Mouse (Mus musculus) brain, embryonic 14.5 days (tissue): ENCODE results near the gene Ang6. TPM values are rescaled to one million over a fixed set of nuclear protein-coding genes. Genes with fewer than 3 reads are reported as not detected.
"Not testable (repeated sequence)": the region's sequence is repeated elsewhere in the genome, so short reads cannot be mapped to it uniquely, and the experiment has no call there.

ENCODE experiments used
- DNase-seq: peaks from one replicate; pipeline ENCODE4 v3.0.0-alpha.2; 2011; ENCODE audit warnings: low read depth
- CTCF ChIP-seq: fragments of 200-500 bp; IDR thresholded peaks from 2 replicates; pipeline ENCODE4 v1.5.1; 2012; ENCODE audit warnings: inconsistent platforms, mild to moderate bottlenecking, moderate library complexity, borderline replicate concordance; ENCODE audit not compliant: insufficient read depth, insufficient read length; ENCODE audit errors: extremely low read depth
- POLR2A ChIP-seq: fragments of 200-500 bp; IDR thresholded peaks from 2 replicates; pipeline ENCODE4 v1.6.1; 2012; ENCODE audit warnings: mild to moderate bottlenecking, inconsistent platforms, borderline replicate concordance; ENCODE audit not compliant: poor library complexity, insufficient read depth, insufficient read length, severe bottlenecking; ENCODE audit errors: extremely low read depth
- polyA plus RNA-seq: library from polyadenylated mRNA; depleted of rRNA; stranded (reverse); fragments of >200 nt; gene quantifications from 2 replicates; pipeline ENCODE4 v1.2.3, GENCODE M21; 2012; rRNA removed

The Ang6 gene
- polyA plus RNA-seq, result not detected in 2 replicates

DNA sequence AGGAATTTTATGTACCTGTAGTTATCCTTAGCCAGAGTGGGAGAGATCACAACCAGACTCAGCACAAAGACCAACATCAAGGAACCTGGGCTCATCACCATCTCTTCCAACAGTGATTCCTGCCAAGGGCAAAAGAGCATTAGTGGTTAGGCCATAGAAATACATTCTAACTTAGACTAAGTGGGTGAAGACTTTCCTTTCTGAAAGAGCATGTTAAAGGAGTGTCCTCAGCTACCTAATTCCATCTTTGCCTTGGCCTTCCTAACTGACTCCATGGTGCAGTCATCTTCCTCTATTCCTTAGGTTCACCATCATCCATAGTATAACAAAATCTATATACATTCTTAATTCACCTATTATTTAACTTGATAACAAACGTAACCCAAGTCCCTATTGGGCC, at the start of gene Ang6:
TSS of gene Ang6 (minus strand) at position 101 of the 400 bp plus-strand sequence.
- no peak for DNase-seq
- TF ChIP-seq POLR2A (no peak), CTCF (no peak)

DNA sequence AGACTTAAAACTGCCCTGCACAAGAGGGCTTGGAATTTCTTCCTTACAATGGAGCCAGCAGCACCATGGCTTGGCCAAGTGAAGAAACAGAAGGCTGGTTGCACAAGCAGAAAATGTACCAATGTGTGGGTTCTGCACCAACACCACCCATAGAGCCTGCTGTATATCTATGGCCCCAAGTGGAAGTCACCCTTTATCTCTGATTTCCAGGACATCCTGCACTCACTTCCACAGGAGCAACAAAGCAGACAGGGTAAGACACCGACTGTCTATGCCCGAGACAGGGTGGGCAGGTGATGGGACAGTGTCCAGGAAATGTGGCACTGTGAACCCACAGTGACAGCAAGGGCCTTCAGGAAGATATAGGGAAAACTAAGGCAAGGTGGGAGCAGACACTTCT, 44.5 kb upstream of the Ang6 start:
- DNase-seq, result not testable (repeated sequence)

DNA sequence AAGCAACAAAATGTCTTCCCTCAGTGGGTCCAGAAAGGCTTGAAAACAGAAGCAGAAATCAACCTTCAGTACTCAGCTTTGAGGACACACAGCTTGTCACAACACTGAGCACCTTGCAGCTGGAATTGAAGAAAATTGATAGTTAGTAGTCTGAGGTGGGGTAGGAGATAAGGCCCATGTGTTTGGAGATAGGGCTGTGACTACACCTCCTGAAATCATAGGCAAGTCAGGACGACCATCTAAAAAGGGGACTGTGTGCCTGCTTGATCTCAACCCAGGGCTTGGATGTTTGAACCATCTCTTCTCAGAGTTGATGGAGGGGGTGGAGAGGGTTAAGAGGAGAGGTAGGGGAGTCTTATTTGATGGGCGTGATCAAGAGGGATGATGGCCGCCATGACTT, 29.8 kb upstream of the Ang6 start:
- not testable (repeated sequence) for DNase-seq

DNA sequence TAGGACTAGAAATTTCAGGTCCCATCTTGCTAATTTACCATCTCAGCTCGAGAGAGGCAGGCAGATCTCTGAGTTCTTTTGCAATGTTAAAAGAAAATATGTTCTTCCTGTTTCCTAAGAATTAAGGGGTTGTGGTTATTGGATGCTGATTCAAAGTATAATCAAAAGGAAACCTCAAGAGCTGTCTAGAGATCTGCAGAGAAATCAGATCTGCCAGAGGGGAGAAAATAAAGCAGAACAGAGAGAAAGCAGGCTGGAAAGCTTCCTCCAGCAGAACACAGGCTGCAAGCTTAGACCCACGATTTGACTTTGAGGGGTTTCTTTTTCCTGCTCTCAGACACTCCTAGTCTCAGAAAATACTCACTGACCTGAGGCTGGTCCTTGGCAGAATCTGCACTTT, 7.6 kb upstream of the Ang6 start:
- not testable (repeated sequence) for DNase-seq

- DNase-seq, result not testable (repeated sequence)
Observed at GRCm38 (mm10) chr14:44008021-44008420, 6.0 kb upstream of the Ang6 start.

DNA sequence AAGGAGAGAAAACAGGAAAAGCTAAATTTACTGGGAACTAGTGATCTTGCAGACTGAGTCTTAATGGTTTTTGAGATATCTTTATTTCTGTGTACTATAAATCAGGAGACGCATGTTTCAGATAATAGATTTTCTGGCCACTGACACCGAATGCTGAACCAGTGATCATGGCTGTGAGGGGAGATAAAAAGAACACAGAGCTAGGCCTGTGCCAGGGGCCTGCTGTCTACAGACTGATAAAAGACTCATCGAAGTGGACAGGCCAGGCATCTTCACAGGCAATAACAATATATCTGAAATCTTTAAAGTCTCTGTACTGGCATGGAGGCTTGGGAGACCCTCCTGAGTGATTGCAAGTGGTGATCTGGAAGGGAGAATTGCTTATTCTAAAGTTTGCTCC, 469 bp downstream of the Ang6 start:
- no peak for TF ChIP-seq CTCF
- TF ChIP-seq POLR2A, result no peak
- no peak for DNase-seq

DNA sequence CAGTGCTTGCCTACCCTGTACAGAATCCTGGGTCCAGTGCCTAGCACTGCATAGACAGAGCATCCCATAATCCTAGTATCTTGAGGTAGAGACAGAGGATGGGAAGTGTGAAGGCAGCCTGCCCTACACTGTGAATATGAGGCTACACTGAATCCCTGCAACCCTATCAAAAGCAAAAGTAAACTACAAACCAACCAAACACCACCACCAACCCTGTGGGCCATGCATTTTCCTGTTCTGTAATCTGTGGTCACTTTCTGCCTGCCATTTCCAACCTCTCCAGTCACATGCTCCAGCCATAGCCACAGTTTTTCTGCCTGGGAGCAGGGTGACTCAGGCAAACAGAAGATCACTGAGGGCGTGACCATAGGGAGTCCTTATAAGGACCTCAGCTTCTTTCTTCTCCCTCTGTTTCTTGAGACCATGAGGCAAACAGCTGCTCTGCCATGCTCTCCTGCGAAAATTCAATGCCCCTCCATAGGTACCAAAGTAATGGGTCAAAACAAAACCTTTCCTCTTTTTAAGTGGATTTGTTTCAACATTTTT, 3.5 kb downstream of the Ang6 start:
- DNase-seq, result not testable (repeated sequence)

DNA sequence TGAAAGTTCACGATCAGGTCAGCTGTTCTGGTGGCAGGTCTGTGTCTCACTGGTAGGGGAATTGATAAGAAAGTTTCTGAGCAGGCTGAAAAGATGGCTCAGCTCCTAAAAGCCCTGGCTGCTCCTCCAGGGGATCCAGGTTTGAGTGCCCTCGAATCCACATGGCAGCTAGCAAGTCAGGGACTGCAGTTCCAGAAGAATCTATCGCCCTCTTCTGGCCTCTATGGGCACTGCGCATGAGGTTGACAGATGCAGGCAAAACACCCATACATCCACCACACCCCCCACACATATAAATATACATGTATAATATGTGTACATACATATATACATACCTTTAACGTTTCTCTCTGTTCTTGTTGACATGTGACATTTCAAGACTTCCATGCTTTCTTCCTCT, 14.7 kb downstream of the Ang6 start:
- DNase-seq, result peak; percentile 49
- peak; percentile 66; the same call in 1 of the 2 replicates for TF ChIP-seq CTCF

DNA sequence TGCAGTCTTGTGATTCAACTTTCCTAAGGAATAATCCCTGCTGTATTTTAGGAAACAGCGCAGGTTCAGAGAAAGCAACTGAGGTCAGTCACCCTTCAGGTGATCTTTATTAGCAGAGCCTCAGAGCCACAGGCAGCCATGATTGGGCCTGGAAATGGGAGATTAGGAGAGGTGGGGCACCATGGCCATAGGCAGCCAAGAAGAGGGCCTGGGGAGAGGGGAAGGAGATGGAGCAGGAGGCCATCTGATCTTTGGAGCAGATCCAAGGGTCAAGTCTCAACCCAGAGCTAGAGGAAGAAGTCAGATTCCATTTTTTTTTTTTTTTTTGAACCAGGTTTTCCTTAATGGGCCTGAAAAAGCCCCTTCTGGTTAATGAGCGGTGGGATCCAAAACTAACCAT, 15.9 kb downstream of the Ang6 start:
- TF ChIP-seq CTCF (no peak), POLR2A (no peak)
- no peak for DNase-seq

DNA sequence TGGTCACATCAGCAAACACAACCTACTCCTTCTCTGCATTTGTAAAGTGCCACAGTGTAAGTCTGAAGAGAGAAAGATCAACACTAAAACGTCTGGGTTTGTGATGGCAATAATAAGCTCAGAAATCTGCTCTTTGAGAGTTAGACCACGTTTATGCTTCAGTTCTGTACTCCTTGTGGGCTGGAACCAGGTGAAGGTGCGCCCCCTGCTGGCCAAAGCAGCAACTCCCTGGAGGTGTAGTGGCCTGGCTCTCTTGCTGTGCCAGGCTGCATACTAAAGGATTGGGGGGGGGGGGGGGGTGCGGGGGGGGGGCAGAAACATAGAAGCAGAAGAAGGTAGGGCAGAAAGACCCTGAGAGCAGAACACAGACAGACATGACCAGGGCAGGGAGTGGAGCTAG, 18.2 kb downstream of the Ang6 start:
- DNase-seq, result peak; percentile 66
- TF ChIP-seq CTCF (peak; percentile 68), POLR2A (no peak)

DNA sequence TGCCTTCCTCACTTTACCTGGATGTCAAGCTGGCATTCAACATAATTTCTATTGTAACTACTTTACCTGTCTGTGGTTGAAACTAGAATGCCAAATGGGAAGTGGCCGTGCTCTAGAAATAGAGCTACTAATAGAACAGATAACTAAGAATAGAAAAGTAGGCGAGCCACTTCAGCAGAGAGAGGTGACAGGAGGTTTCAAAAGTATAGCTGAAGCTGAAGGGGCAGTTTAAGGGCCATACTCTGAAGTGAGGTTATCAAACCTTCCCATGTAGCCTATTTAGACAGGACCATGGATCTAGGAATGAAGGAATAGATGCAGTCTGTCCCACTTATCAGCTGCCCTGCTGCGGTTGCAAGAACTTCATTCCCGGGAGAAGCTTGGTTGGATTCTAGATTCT, 18.6 kb downstream of the Ang6 start:
- no peak for DNase-seq
- no peak for TF ChIP-seq POLR2A
- TF ChIP-seq CTCF, result no peak

DNA sequence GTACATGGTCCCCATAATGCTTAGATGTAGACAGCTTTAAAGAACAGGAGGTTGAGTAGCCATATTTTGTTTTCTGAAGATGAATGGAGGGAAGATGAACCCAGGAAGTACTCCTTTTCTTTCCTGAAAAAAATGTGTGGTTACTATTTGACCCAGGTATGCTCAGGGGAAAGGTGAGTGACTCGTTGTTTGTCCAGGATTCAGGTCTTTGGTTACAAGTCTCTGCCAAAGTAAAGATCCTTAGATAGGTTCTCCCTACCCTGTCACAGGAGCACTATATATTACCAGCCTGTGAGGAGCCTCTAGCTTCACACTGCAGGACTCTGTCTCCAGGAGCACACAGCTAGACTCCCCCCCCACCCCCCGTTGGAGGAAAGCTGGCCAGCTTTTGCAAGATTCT, 45.3 kb downstream of the Ang6 start, which contains the start of gene Ang5:
TSS of gene Ang5 (plus strand) at position 301 of the 400 bp plus-strand sequence.
- not testable (repeated sequence) for DNase-seq

DNA sequence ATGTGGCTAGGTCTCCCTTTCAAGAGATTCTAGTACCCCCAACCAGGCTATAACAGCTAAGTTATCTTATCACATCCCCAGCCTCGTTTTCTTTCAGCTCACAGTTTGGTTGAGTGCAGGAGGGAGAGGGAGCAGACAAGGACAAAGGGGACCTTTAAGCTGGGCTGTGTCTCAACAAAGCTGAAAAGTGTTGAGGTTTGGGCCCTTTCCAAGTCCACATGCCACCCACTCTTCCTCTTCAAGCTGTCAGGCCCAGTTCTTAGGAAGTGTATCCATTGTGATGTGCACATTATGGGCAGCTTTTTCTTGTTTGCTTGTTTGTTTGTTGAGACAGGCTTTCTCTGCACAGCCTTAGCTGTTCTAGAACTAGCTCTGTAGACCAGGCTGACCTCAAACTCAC, 47.0 kb downstream of the Ang6 start:
- DNase-seq, result not testable (repeated sequence)

- not testable (repeated sequence) for DNase-seq
Observed at GRCm38 (mm10) chr14:43953382-43953781, 48.7 kb downstream of the Ang6 start.

Other genes with a start within 250 kb of the Ang6 start
- not detected in 2 replicates for gene Gm8180, start 217.5 kb downstream of the Ang6 start, polyA plus RNA-seq
- gene Ear1, start 126.8 kb downstream of the Ang6 start, polyA plus RNA-seq, result 0.18 and 0.21 TPM in 2 replicates
- not detected in 2 replicates for gene Ear10, start 78.7 kb downstream of the Ang6 start, polyA plus RNA-seq
- gene Gm8113, start 76.9 kb downstream of the Ang6 start, polyA plus RNA-seq, result 6.4 and 9.7 TPM in 2 replicates
- not detected in 2 replicates for gene Ang5, start 45.2 kb downstream of the Ang6 start, polyA plus RNA-seq
- 0.12 and 0.14 TPM in 2 replicates for gene Ear2, start 100.4 kb upstream of the Ang6 start, polyA plus RNA-seq
- gene Gm3327, start 121.6 kb upstream of the Ang6 start, polyA plus RNA-seq, result not detected in 2 replicates
- not detected in 2 replicates for gene Gm8212, start 195.4 kb upstream of the Ang6 start, polyA plus RNA-seq
- not detected in 2 replicates for gene 4930503E14Rik, start 211.0 kb upstream of the Ang6 start, polyA plus RNA-seq